Mouse (Mus musculus): ENCODE measurements around the gene Grin3b. TPM values are rescaled to one million over a fixed set of nuclear protein-coding genes. Genes with fewer than 3 reads are reported as not detected.

Gene Grin3b
- polyA plus RNA-seq, 1 experiment from 2014 or later, result 0.28 TPM

Other genes with a start within 250 kb of the Grin3b start
- gene Polrmt, start 224.1 kb upstream of the Grin3b start, polyA plus RNA-seq (2016; fragmentation: Nextera tagmentation; extraction: Ambion mirVana), result 58.6 and 61.2 TPM in 2 replicates
- 0.28 and 0.65 TPM in 2 replicates for gene Fgf22, start 215.6 kb upstream of the Grin3b start, polyA plus RNA-seq (2016; fragmentation: Nextera tagmentation; extraction: Ambion mirVana)
- gene Rnf126, start 203.8 kb upstream of the Grin3b start, polyA plus RNA-seq (2016; fragmentation: Nextera tagmentation; extraction: Ambion mirVana), result 141 and 151 TPM in 2 replicates
- 1.8 and 2.3 TPM in 2 replicates for gene Fstl3, start 193.4 kb upstream of the Grin3b start, polyA plus RNA-seq (2016; fragmentation: Nextera tagmentation; extraction: Ambion mirVana)
- gene Prss57, start 179.8 kb upstream of the Grin3b start, polyA plus RNA-seq (2016; fragmentation: Nextera tagmentation; extraction: Ambion mirVana), result 0.19 TPM in 1 of 2 replicates, not detected in the other
- gene Palm, start 177.1 kb upstream of the Grin3b start, polyA plus RNA-seq (2016; fragmentation: Nextera tagmentation; extraction: Ambion mirVana), result 121 and 126 TPM in 2 replicates
- 0.60 TPM in 1 of 2 replicates, not detected in the other for gene Misp, start 149.7 kb upstream of the Grin3b start, polyA plus RNA-seq (2016; fragmentation: Nextera tagmentation; extraction: Ambion mirVana)
- gene Ptbp1, start 116.3 kb upstream of the Grin3b start, polyA plus RNA-seq (2016; fragmentation: Nextera tagmentation; extraction: Ambion mirVana), result 485 and 494 TPM in 2 replicates
- 9.1 and 15.3 TPM in 2 replicates for gene Prtn3, start 96.2 kb upstream of the Grin3b start, polyA plus RNA-seq (2016; fragmentation: Nextera tagmentation; extraction: Ambion mirVana)
- 108 and 140 TPM in 2 replicates for gene Plppr3, start 96.1 kb upstream of the Grin3b start, polyA plus RNA-seq (2016; fragmentation: Nextera tagmentation; extraction: Ambion mirVana)
- gene Elane, start 84.5 kb upstream of the Grin3b start, polyA plus RNA-seq (2016; fragmentation: Nextera tagmentation; extraction: Ambion mirVana), result not detected in 2 replicates
- not detected in 2 replicates for gene Cfd, start 79.9 kb upstream of the Grin3b start, polyA plus RNA-seq (2016; fragmentation: Nextera tagmentation; extraction: Ambion mirVana)
- gene Med16, start 61.8 kb upstream of the Grin3b start, polyA plus RNA-seq (2016; fragmentation: Nextera tagmentation; extraction: Ambion mirVana), result 63.6 and 67.1 TPM in 2 replicates
- gene Gm26602, start 59.9 kb upstream of the Grin3b start, polyA plus RNA-seq (2016; fragmentation: Nextera tagmentation; extraction: Ambion mirVana), result not detected in 2 replicates
- 0.31 and 0.49 TPM in 2 replicates for gene Kiss1r, start 53.7 kb upstream of the Grin3b start, polyA plus RNA-seq (2016; fragmentation: Nextera tagmentation; extraction: Ambion mirVana)
- gene R3hdm4, start 49.5 kb upstream of the Grin3b start, polyA plus RNA-seq (2016; fragmentation: Nextera tagmentation; extraction: Ambion mirVana), result 116 and 143 TPM in 2 replicates
- 18.2 and 29.4 TPM in 2 replicates for gene Arid3a, start 43.7 kb upstream of the Grin3b start, polyA plus RNA-seq (2016; fragmentation: Nextera tagmentation; extraction: Ambion mirVana)
- gene Wdr18, start 10.6 kb upstream of the Grin3b start, polyA plus RNA-seq (2016; fragmentation: Nextera tagmentation; extraction: Ambion mirVana), result 174 and 201 TPM in 2 replicates
- 14.9 and 16.4 TPM in 2 replicates for gene Tmem259, start 13.6 kb downstream of the Grin3b start, polyA plus RNA-seq (2016; fragmentation: Nextera tagmentation; extraction: Ambion mirVana)
- 261 and 301 TPM in 2 replicates for gene Cnn2, start 17.9 kb downstream of the Grin3b start, polyA plus RNA-seq (2016; fragmentation: Nextera tagmentation; extraction: Ambion mirVana)
- gene Abca7, start 25.8 kb downstream of the Grin3b start, polyA plus RNA-seq (2016; fragmentation: Nextera tagmentation; extraction: Ambion mirVana), result 2.0 and 2.3 TPM in 2 replicates
- gene Arhgap45, start 45.9 kb downstream of the Grin3b start, polyA plus RNA-seq (2016; fragmentation: Nextera tagmentation; extraction: Ambion mirVana), result 14.9 and 15.5 TPM in 2 replicates
- gene Polr2e, start 69.1 kb downstream of the Grin3b start, polyA plus RNA-seq (2016; fragmentation: Nextera tagmentation; extraction: Ambion mirVana), result 319 and 357 TPM in 2 replicates
- 589 and 631 TPM in 2 replicates for gene Gpx4, start 76.5 kb downstream of the Grin3b start, polyA plus RNA-seq (2016; fragmentation: Nextera tagmentation; extraction: Ambion mirVana)
- gene Sbno2, start 134.9 kb downstream of the Grin3b start, polyA plus RNA-seq (2016; fragmentation: Nextera tagmentation; extraction: Ambion mirVana), result 17.1 and 18.4 TPM in 2 replicates
- gene Stk11, start 145.1 kb downstream of the Grin3b start, polyA plus RNA-seq (2016; fragmentation: Nextera tagmentation; extraction: Ambion mirVana), result 16.1 and 17.0 TPM in 2 replicates
- gene Atp5d, start 167.9 kb downstream of the Grin3b start, polyA plus RNA-seq (2016; fragmentation: Nextera tagmentation; extraction: Ambion mirVana), result 487 and 503 TPM in 2 replicates
- gene Cbarp, start 170.1 kb downstream of the Grin3b start, polyA plus RNA-seq (2016; fragmentation: Nextera tagmentation; extraction: Ambion mirVana), result 3.3 and 4.7 TPM in 2 replicates
- gene Midn, start 177.6 kb downstream of the Grin3b start, polyA plus RNA-seq (2016; fragmentation: Nextera tagmentation; extraction: Ambion mirVana), result 26.2 and 27.1 TPM in 2 replicates
- gene Cirbp, start 195.3 kb downstream of the Grin3b start, polyA plus RNA-seq (2016; fragmentation: Nextera tagmentation; extraction: Ambion mirVana), result 90.7 and 129 TPM in 2 replicates
- gene 1600002K03Rik, start 202.2 kb downstream of the Grin3b start, polyA plus RNA-seq (2016; fragmentation: Nextera tagmentation; extraction: Ambion mirVana), result 8.7 and 13.1 TPM in 2 replicates
- gene Efna2, start 208.8 kb downstream of the Grin3b start, polyA plus RNA-seq (2016; fragmentation: Nextera tagmentation; extraction: Ambion mirVana), result 63.1 and 66.8 TPM in 2 replicates